Mouse (Mus musculus): Measurements from ENCODE around the gene Trim52.
"Not testable (repeated sequence)": the region's sequence is repeated elsewhere in the genome, so short reads cannot be mapped to it uniquely, and the experiment has no call there.

The Trim52 gene

GRCm38 (mm10) chr14:106105980-106106379 is at the start of gene Trim52:
TSS of gene Trim52 (plus strand) at chr14:106106198.
- DNase-seq (ENCODE audit: low read depth, low spot score): no peak

- no peak for DNase-seq (ENCODE audit: low read depth, low spot score)
Observed at GRCm38 (mm10) chr14:106072608-106073007, 33.4 kb upstream of the Trim52 start.

- peak; percentile 66 for DNase-seq (ENCODE audit: low read depth, low spot score)
Observed at GRCm38 (mm10) chr14:106075181-106076064, 30.6 kb upstream of the Trim52 start.

- DNase-seq (ENCODE audit: low read depth, low spot score): no peak
Observed at GRCm38 (mm10) chr14:106088480-106089037, 17.4 kb upstream of the Trim52 start.

GRCm38 (mm10) chr14:106096816-106097215 is 9.2 kb upstream of the Trim52 start:
- DNase-seq (ENCODE audit: low read depth, low spot score): no peak

- no peak for DNase-seq (ENCODE audit: low read depth, low spot score)
Observed at GRCm38 (mm10) chr14:106100858-106101257, 5.1 kb upstream of the Trim52 start.

- DNase-seq (ENCODE audit: low read depth, low spot score): no peak
Observed at GRCm38 (mm10) chr14:106106425-106106824, 427 bp downstream of the Trim52 start.

GRCm38 (mm10) chr14:106119371-106119770 is 13.4 kb downstream of the Trim52 start:
- no peak for DNase-seq (ENCODE audit: low read depth, low spot score)

- DNase-seq (ENCODE audit: low read depth, low spot score): no peak
Observed at GRCm38 (mm10) chr14:106136272-106136671, 30.3 kb downstream of the Trim52 start.

GRCm38 (mm10) chr14:106151188-106151587 is 45.2 kb downstream of the Trim52 start:
- DNase-seq (ENCODE audit: low read depth, low spot score): no peak

GRCm38 (mm10) chr14:106154879-106155576 is 49.0 kb downstream of the Trim52 start:
- peak; percentile 32 for DNase-seq (ENCODE audit: low read depth, low spot score)

- DNase-seq (ENCODE audit: low read depth, low spot score): no peak
Observed at GRCm38 (mm10) chr14:106156533-106156932, 50.5 kb downstream of the Trim52 start.

GRCm38 (mm10) chr14:106162331-106162730 is 56.3 kb downstream of the Trim52 start:
- DNase-seq (ENCODE audit: low read depth, low spot score): peak; percentile 42

GRCm38 (mm10) chr14:106163196-106163595 is 57.2 kb downstream of the Trim52 start:
- no peak for DNase-seq (ENCODE audit: low read depth, low spot score)

- not testable (repeated sequence) for DNase-seq (ENCODE audit: low read depth, low spot score)
Observed at GRCm38 (mm10) chr14:106163933-106164332, 57.9 kb downstream of the Trim52 start.

- DNase-seq (ENCODE audit: low read depth, low spot score): peak; percentile 83
Observed at GRCm38 (mm10) chr14:106176879-106177278, 70.9 kb downstream of the Trim52 start.

GRCm38 (mm10) chr14:106178245-106178644 is 72.2 kb downstream of the Trim52 start:
- no peak for DNase-seq (ENCODE audit: low read depth, low spot score)

GRCm38 (mm10) chr14:106179102-106179727 is 73.2 kb downstream of the Trim52 start:
- no peak for DNase-seq (ENCODE audit: low read depth, low spot score)

GRCm38 (mm10) chr14:106179728-106180125 is 73.7 kb downstream of the Trim52 start:
- no peak for DNase-seq (ENCODE audit: low read depth, low spot score)

GRCm38 (mm10) chr14:106180616-106181015 is 74.6 kb downstream of the Trim52 start:
- DNase-seq (ENCODE audit: low read depth, low spot score): no peak

GRCm38 (mm10) chr14:106183985-106184384 is 78.0 kb downstream of the Trim52 start:
- no peak for DNase-seq (ENCODE audit: low read depth, low spot score)
